Mouse (Mus musculus): ENCODE measurements around the gene Rnaset2b.
"Not testable (repeated sequence)": the region's sequence is repeated elsewhere in the genome, so short reads cannot be mapped to it uniquely, and the experiment has no call there.

DNA sequence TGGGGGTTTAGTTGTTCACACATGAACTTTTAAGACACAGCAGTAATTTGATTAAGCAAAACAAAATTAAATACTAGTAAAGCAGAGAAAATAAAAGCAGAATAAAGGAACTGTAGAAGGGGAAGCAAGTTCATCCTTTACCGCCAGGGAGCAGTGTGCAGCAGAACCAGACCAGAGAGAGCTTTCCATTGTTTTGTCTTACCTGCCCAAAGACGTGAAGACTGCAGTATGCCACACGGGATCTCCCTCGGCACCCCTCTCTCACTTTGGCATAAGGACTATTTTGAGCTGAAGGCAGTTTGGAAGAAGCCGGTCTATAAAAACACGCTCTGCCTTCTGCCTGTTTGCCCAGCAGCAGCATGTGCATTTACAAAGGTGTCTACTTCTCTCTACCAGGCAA lies 5.1 kb upstream of the Rnaset2b start:
- not testable (repeated sequence) for TF ChIP-seq POLR2AphosphoS5 (IDR thresholded peaks at IDR 0.05; ENCODE audit: insufficient replicate concordance, low read depth, low read length); GATA1 (IDR thresholded peaks at IDR 0.05; ENCODE audit: borderline replicate concordance, low read length)
- TF ChIP-seq CTCF (IDR thresholded peaks at IDR 0.05; ENCODE audit: low read depth, low read length), result peak; percentile 14; the same call in 1 of the 2 replicates
